Mouse (Mus musculus): ENCODE measurements at regions not wholly inside any gene's neighbourhood (a gene's known extent, or its start where the extent isn't known, plus 50 kb on each side); places are given as distances from the start of the nearest gene placed in this dataset.

- WGBS: 63% methylated on average over 5 of the region's 5 CpGs
- Histone ChIP-seq H3K4me3 (ENCODE audit: insufficient read depth, low read depth, low read length) (no peak overlapping the region), H3K27me3 (replicated peaks; ENCODE audit: control insufficient read depth, insufficient read depth, low read length) (no peaks in the 10 kb centered on the region; the same call in 1 of the 2 replicates), H3K36me3 (ENCODE audit: control insufficient read depth, insufficient read depth, low read length) (no peaks in the 10 kb centered on the region), H3K4me1 (ENCODE audit: control insufficient read depth, insufficient read depth, low read length) (no peaks in the 10 kb centered on the region), H3K27ac (ENCODE audit: insufficient read depth, low read depth, low read length) (no peak overlapping the region)
- no peak for TF ChIP-seq POLR2A (IDR thresholded peaks at IDR 0.05; ENCODE audit: low read depth, low read length)
- TF ChIP-seq CTCF (conservative IDR thresholded peaks at IDR 0.05; ENCODE audit: insufficient read depth, insufficient read length, low read depth, low read length): no peak
- no peak for DNase-seq
Observed at GRCm38 (mm10) chr4:34227611-34228010, 177.6 kb upstream of the Spaca1 start.

- 10% methylated on average over 3 of the region's 3 CpGs for WGBS
- H3K36me3 ChIP-seq (ENCODE audit: control insufficient read depth, insufficient read depth, low read length): no peaks in the 10 kb centered on the region
- no peak overlapping the region for H3K27ac ChIP-seq (ENCODE audit: insufficient read depth, low read depth, low read length)
- no peaks in the 10 kb centered on the region for H3K4me1 ChIP-seq (ENCODE audit: control insufficient read depth, insufficient read depth, low read length)
- no peak overlapping the region for H3K4me3 ChIP-seq (ENCODE audit: insufficient read depth, low read depth, low read length)
- H3K27me3 ChIP-seq (replicated peaks; ENCODE audit: control insufficient read depth, insufficient read depth, low read length): no peaks in the 10 kb centered on the region; the same call in 1 of the 2 replicates
- TF ChIP-seq CTCF (conservative IDR thresholded peaks at IDR 0.05; ENCODE audit: insufficient read depth, insufficient read length, low read depth, low read length) (peak; percentile 91), POLR2A (IDR thresholded peaks at IDR 0.05; ENCODE audit: low read depth, low read length) (no peak)
- peak; percentile 67 for DNase-seq
Observed at GRCm38 (mm10) chr4:34231270-34231669, 181.3 kb upstream of the Spaca1 start.

- 19% methylated on average over 11 of the region's 11 CpGs for WGBS
- DNase-seq: peak; percentile 61
- no peak for TF ChIP-seq CTCF (conservative IDR thresholded peaks at IDR 0.05; ENCODE audit: insufficient read depth, insufficient read length, low read depth, low read length)
- no peak for TF ChIP-seq POLR2A (IDR thresholded peaks at IDR 0.05; ENCODE audit: low read depth, low read length)
- no peaks in the 10 kb centered on the region for H3K4me1 ChIP-seq (ENCODE audit: control insufficient read depth, insufficient read depth, low read length)
- no peak overlapping the region for H3K4me3 ChIP-seq (ENCODE audit: insufficient read depth, low read depth, low read length)
- H3K36me3 ChIP-seq (ENCODE audit: control insufficient read depth, insufficient read depth, low read length): no peaks in the 10 kb centered on the region
- H3K27me3 ChIP-seq (replicated peaks; ENCODE audit: control insufficient read depth, insufficient read depth, low read length): no peaks in the 10 kb centered on the region; the same call in 1 of the 2 replicates
- H3K27ac ChIP-seq (ENCODE audit: insufficient read depth, low read depth, low read length): no peak overlapping the region
Observed at GRCm38 (mm10) chr4:34234204-34234603, 184.2 kb upstream of the Spaca1 start.

GRCm38 (mm10) chr4:34234645-34235044 lies 184.7 kb upstream of the Spaca1 start:
- no peaks in the 10 kb centered on the region for H3K4me1 ChIP-seq (ENCODE audit: control insufficient read depth, insufficient read depth, low read length)
- no peaks in the 10 kb centered on the region for H3K36me3 ChIP-seq (ENCODE audit: control insufficient read depth, insufficient read depth, low read length)
- H3K4me3 ChIP-seq (ENCODE audit: insufficient read depth, low read depth, low read length): no peak overlapping the region
- H3K27me3 ChIP-seq (replicated peaks; ENCODE audit: control insufficient read depth, insufficient read depth, low read length): no peaks in the 10 kb centered on the region; the same call in 1 of the 2 replicates
- no peak for TF ChIP-seq CTCF (conservative IDR thresholded peaks at IDR 0.05; ENCODE audit: insufficient read depth, insufficient read length, low read depth, low read length)
- no peak for TF ChIP-seq POLR2A (IDR thresholded peaks at IDR 0.05; ENCODE audit: low read depth, low read length)
- no peak overlapping the region for H3K27ac ChIP-seq (ENCODE audit: insufficient read depth, low read depth, low read length)
- DNase-seq: peak; percentile 51
- WGBS: 61% methylated on average over 8 of the region's 8 CpGs

GRCm38 (mm10) chr4:34237791-34238190 lies 187.8 kb upstream of the Spaca1 start:
- no peak for TF ChIP-seq POLR2A (IDR thresholded peaks at IDR 0.05; ENCODE audit: low read depth, low read length)
- no peak for TF ChIP-seq CTCF (conservative IDR thresholded peaks at IDR 0.05; ENCODE audit: insufficient read depth, insufficient read length, low read depth, low read length)
- no peak overlapping the region for H3K27ac ChIP-seq (ENCODE audit: insufficient read depth, low read depth, low read length)
- DNase-seq: no peak
- no peak overlapping the region for H3K4me3 ChIP-seq (ENCODE audit: insufficient read depth, low read depth, low read length)
- H3K4me1 ChIP-seq (ENCODE audit: control insufficient read depth, insufficient read depth, low read length): no peaks in the 10 kb centered on the region
- 85% methylated on average over 3 of the region's 3 CpGs for WGBS
- no peaks in the 10 kb centered on the region for H3K36me3 ChIP-seq (ENCODE audit: control insufficient read depth, insufficient read depth, low read length)
- H3K27me3 ChIP-seq (replicated peaks; ENCODE audit: control insufficient read depth, insufficient read depth, low read length): no peaks in the 10 kb centered on the region

GRCm38 (mm10) chr4:34239624-34240023 lies 189.6 kb upstream of the Spaca1 start:
- TF ChIP-seq CTCF (conservative IDR thresholded peaks at IDR 0.05; ENCODE audit: insufficient read depth, insufficient read length, low read depth, low read length): no peak
- no peak for TF ChIP-seq POLR2A (IDR thresholded peaks at IDR 0.05; ENCODE audit: low read depth, low read length)
- DNase-seq: no peak
- H3K36me3 ChIP-seq (ENCODE audit: control insufficient read depth, insufficient read depth, low read length): no peaks in the 10 kb centered on the region
- H3K4me3 ChIP-seq (ENCODE audit: insufficient read depth, low read depth, low read length): no peak overlapping the region
- WGBS: 65% methylated on average over 3 of the region's 3 CpGs
- H3K27me3 ChIP-seq (replicated peaks; ENCODE audit: control insufficient read depth, insufficient read depth, low read length): no peaks in the 10 kb centered on the region
- H3K27ac ChIP-seq (ENCODE audit: insufficient read depth, low read depth, low read length): no peak overlapping the region
- no peaks in the 10 kb centered on the region for H3K4me1 ChIP-seq (ENCODE audit: control insufficient read depth, insufficient read depth, low read length)

GRCm38 (mm10) chr4:34241060-34241571 lies 191.1 kb upstream of the Spaca1 start:
- H3K4me1 ChIP-seq (ENCODE audit: control insufficient read depth, insufficient read depth, low read length): no peaks in the 10 kb centered on the region
- no peak for DNase-seq
- TF ChIP-seq POLR2A (IDR thresholded peaks at IDR 0.05; ENCODE audit: low read depth, low read length) (no peak), CTCF (conservative IDR thresholded peaks at IDR 0.05; ENCODE audit: insufficient read depth, insufficient read length, low read depth, low read length) (no peak)
- no peaks in the 10 kb centered on the region for H3K27me3 ChIP-seq (replicated peaks; ENCODE audit: control insufficient read depth, insufficient read depth, low read length)
- WGBS: 40% methylated on average over 7 of the region's 7 CpGs
- H3K4me3 ChIP-seq (ENCODE audit: insufficient read depth, low read depth, low read length): no peak overlapping the region
- no peaks in the 10 kb centered on the region for H3K36me3 ChIP-seq (ENCODE audit: control insufficient read depth, insufficient read depth, low read length)
- no peak overlapping the region for H3K27ac ChIP-seq (ENCODE audit: insufficient read depth, low read depth, low read length)

All from kidney, adult 2 months (tissue).